Mouse (Mus musculus) liver, embryonic 14.5 days (tissue): ENCODE results near the gene AI661453.

Source experiments
- CTCF ChIP-seq: IDR thresholded peaks from 2 replicates; pipeline ENCODE4 v1.5.1; 2016; ENCODE audit warnings: antibody characterized with exemption, low read depth, control low read depth
- EP300 ChIP-seq: IDR thresholded peaks from 2 replicates; pipeline ENCODE4 v1.6.1; 2016; ENCODE audit warnings: antibody characterized with exemption, low read depth

DNA sequence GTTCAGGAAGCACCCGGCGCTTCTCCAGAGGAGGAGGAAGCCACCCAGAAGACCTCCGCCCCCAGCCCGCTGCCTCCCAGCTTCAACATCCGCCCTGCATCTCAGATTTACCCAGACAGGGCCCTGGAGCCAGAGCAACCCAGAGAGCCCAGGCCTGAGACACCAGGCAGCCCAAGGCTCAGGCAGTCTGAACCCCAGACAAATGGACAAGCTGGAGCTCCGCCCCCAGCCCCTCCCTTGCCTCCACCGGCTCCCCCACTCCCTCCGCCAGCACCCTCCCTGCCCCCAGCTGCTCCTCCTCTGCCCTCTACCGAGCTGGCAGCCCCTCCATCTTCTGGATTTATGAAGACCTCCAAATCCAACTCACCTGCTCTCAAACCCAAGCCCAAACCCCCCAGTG lies 29.9 kb downstream of the AI661453 start:
- TF ChIP-seq EP300: no peak
- no peak for TF ChIP-seq CTCF
